Mouse (Mus musculus) midbrain, embryonic 12.5 days (tissue): ENCODE results near the gene Nod2. TPM values are rescaled to one million over a fixed set of nuclear protein-coding genes. Genes with fewer than 3 reads are reported as not detected.
A peak's percentile ranks its signal among the peaks of the same experiment; 100 is the strongest.

Experiments used
- ATAC-seq: fragments of 200-750 bp; cut with Nextera tagmentation; 2 replicates; pipeline ENCODE4 v1.8.0; 2017; ENCODE audit warnings: low read depth, moderate TSS enrichment, moderate library complexity; ENCODE audit not compliant: low FRiP score
- H3K27ac ChIP-seq: fragments of 300-500 bp; sonication (generic); replicated peaks from 2 replicates; pipeline ENCODE4 v1.5.1; 2016; ENCODE audit warnings: mild to moderate bottlenecking
- H3K27me3 ChIP-seq: fragments of 300-500 bp; sonication (generic); 2 replicates; pipeline ENCODE4 v1.6.1; 2016; ENCODE audit warnings: mild to moderate bottlenecking
- H3K36me3 ChIP-seq: fragments of 300-500 bp; sonication (generic); 2 replicates; pipeline ENCODE4 v1.6.1; 2016
- H3K4me1 ChIP-seq: fragments of 300-500 bp; sonication (generic); 2 replicates; pipeline ENCODE4 v1.6.1; 2016
- H3K4me2 ChIP-seq: fragments of 300-500 bp; sonication (generic); replicated peaks from 2 replicates; pipeline ENCODE4 v1.6.1; 2016; ENCODE audit warnings: mild to moderate bottlenecking, moderate library complexity
- H3K4me3 ChIP-seq: fragments of 300-500 bp; sonication (generic); 2 replicates; pipeline ENCODE4 v1.5.1; 2016; ENCODE audit warnings: mild to moderate bottlenecking
- H3K9ac ChIP-seq: fragments of 300-500 bp; sonication (generic); replicated peaks from 2 replicates; pipeline ENCODE4 v1.6.1; 2016; ENCODE audit warnings: mild to moderate bottlenecking, moderate library complexity
- H3K9me3 ChIP-seq: fragments of 300-500 bp; sonication (generic); 2 replicates; pipeline ENCODE4 v1.6.1; 2016; ENCODE audit warnings: mild to moderate bottlenecking
- WGBS: fragments of 180-500 bp; shearing (Covaris S2); methylation state at CpG from one replicate; pipeline ENCODE4 v1.1.7; 2016; 5-methylcytosine and 5-hydroxymethylcytosine counted together
- polyA plus RNA-seq: library from polyadenylated mRNA; unstranded; fragments of >200 nt; fragmentation: Nextera tagmentation; extraction: Ambion mirVana; gene quantifications from 2 replicates; pipeline ENCODE4 v1.2.1, GENCODE M21; 2016

The Nod2 gene
- polyA plus RNA-seq, 1 experiment from 2014 or later, result 0.22 TPM

GRCm38 (mm10) chr8:88664947-88665346, 17.8 kb downstream of the Nod2 start:
- H3K9me3 ChIP-seq, result no peaks in the 10 kb centered on the region
- no peak overlapping the region for H3K4me3 ChIP-seq
- no peak overlapping the region for H3K9ac ChIP-seq
- no peaks in the 10 kb centered on the region for H3K36me3 ChIP-seq
- H3K27me3 ChIP-seq, result no peaks in the 10 kb centered on the region
- no peak for ATAC-seq
- no peak overlapping the region for H3K27ac ChIP-seq
- H3K4me1 ChIP-seq, result peaks cover 18% of the 10 kb centered on the region
- 91% methylated on average over 19 of the region's 19 CpGs for WGBS
- no peak overlapping the region for H3K4me2 ChIP-seq

GRCm38 (mm10) chr8:88666435-88666834, 19.3 kb downstream of the Nod2 start:
- Histone ChIP-seq H3K36me3 (no peaks in the 10 kb centered on the region), H3K4me3 (no peak overlapping the region), H3K4me2 (no peak overlapping the region), H3K27ac (no peak overlapping the region), H3K27me3 (no peaks in the 10 kb centered on the region), H3K9me3 (no peaks in the 10 kb centered on the region), H3K4me1 (peaks cover 18% of the 10 kb centered on the region), H3K9ac (no peak overlapping the region)
- ATAC-seq, result no peak
- 83% methylated on average over 1 of the region's 1 CpGs for WGBS

- Histone ChIP-seq H3K4me1 (peaks cover 18% of the 10 kb centered on the region), H3K27me3 (no peaks in the 10 kb centered on the region), H3K9me3 (no peaks in the 10 kb centered on the region), H3K4me2 (peak overlapping the region; percentile 12; the same call in 1 of the 2 replicates), H3K36me3 (no peaks in the 10 kb centered on the region), H3K4me3 (no peak overlapping the region), H3K9ac (no peak overlapping the region), H3K27ac (peak overlapping the region; percentile 65)
- ATAC-seq, result no peak
- WGBS, result 50% methylated on average over 14 of the region's 14 CpGs
Observed at GRCm38 (mm10) chr8:88668400-88669086, 21.4 kb downstream of the Nod2 start.

GRCm38 (mm10) chr8:88670782-88671181, 23.7 kb downstream of the Nod2 start:
- 81% methylated on average over 6 of the region's 6 CpGs for WGBS
- ATAC-seq, result no peak
- Histone ChIP-seq H3K9ac (no peak overlapping the region), H3K27me3 (no peaks in the 10 kb centered on the region), H3K4me2 (no peak overlapping the region), H3K4me1 (peaks cover 15% of the 10 kb centered on the region), H3K27ac (no peak overlapping the region), H3K9me3 (no peaks in the 10 kb centered on the region), H3K4me3 (no peak overlapping the region), H3K36me3 (no peaks in the 10 kb centered on the region)

- H3K27ac ChIP-seq, result no peak overlapping the region
- peaks cover 15% of the 10 kb centered on the region for H3K4me1 ChIP-seq
- H3K4me3 ChIP-seq, result no peak overlapping the region
- H3K36me3 ChIP-seq, result no peaks in the 10 kb centered on the region
- no peaks in the 10 kb centered on the region for H3K9me3 ChIP-seq
- H3K9ac ChIP-seq, result no peak overlapping the region
- ATAC-seq, result no peak
- no peaks in the 10 kb centered on the region for H3K27me3 ChIP-seq
- 91% methylated on average over 10 of the region's 10 CpGs for WGBS
- no peak overlapping the region for H3K4me2 ChIP-seq
Observed at GRCm38 (mm10) chr8:88671575-88671974, 24.5 kb downstream of the Nod2 start.

GRCm38 (mm10) chr8:88673859-88674258, 26.7 kb downstream of the Nod2 start:
- 86% methylated on average over 5 of the region's 5 CpGs for WGBS
- Histone ChIP-seq H3K4me2 (no peak overlapping the region), H3K4me1 (peaks cover 4% of the 10 kb centered on the region), H3K36me3 (no peaks in the 10 kb centered on the region), H3K27ac (no peak overlapping the region), H3K9ac (no peak overlapping the region), H3K27me3 (no peaks in the 10 kb centered on the region), H3K4me3 (no peak overlapping the region), H3K9me3 (no peaks in the 10 kb centered on the region)
- ATAC-seq, result no peak

- Histone ChIP-seq H3K27me3 (no peaks in the 10 kb centered on the region), H3K9me3 (no peaks in the 10 kb centered on the region), H3K4me1 (no peaks in the 10 kb centered on the region), H3K9ac (no peak overlapping the region), H3K27ac (no peak overlapping the region), H3K4me2 (no peak overlapping the region), H3K36me3 (no peaks in the 10 kb centered on the region), H3K4me3 (no peak overlapping the region)
- WGBS, result 86% methylated on average over 12 of the region's 12 CpGs
- ATAC-seq, result no peak
Observed at GRCm38 (mm10) chr8:88675372-88676165, 28.5 kb downstream of the Nod2 start.

GRCm38 (mm10) chr8:88677071-88677470, 30.0 kb downstream of the Nod2 start:
- H3K36me3 ChIP-seq, result no peaks in the 10 kb centered on the region
- H3K27me3 ChIP-seq, result no peaks in the 10 kb centered on the region
- no peaks in the 10 kb centered on the region for H3K4me1 ChIP-seq
- H3K9ac ChIP-seq, result no peak overlapping the region
- no peak overlapping the region for H3K4me3 ChIP-seq
- H3K4me2 ChIP-seq, result no peak overlapping the region
- no peaks in the 10 kb centered on the region for H3K9me3 ChIP-seq
- H3K27ac ChIP-seq, result no peak overlapping the region
- 85% methylated on average over 8 of the region's 8 CpGs for WGBS
- ATAC-seq, result no peak

- Histone ChIP-seq H3K9me3 (no peaks in the 10 kb centered on the region), H3K27me3 (no peaks in the 10 kb centered on the region), H3K4me2 (no peak overlapping the region), H3K9ac (no peak overlapping the region), H3K4me1 (no peaks in the 10 kb centered on the region), H3K36me3 (no peaks in the 10 kb centered on the region), H3K4me3 (no peak overlapping the region), H3K27ac (no peak overlapping the region)
- 87% methylated on average over 2 of the region's 2 CpGs for WGBS
- no peak for ATAC-seq
Observed at GRCm38 (mm10) chr8:88680566-88680965, 33.5 kb downstream of the Nod2 start.

- Histone ChIP-seq H3K36me3 (no peaks in the 10 kb centered on the region), H3K27ac (no peak overlapping the region), H3K9ac (no peak overlapping the region), H3K4me2 (no peak overlapping the region), H3K27me3 (no peaks in the 10 kb centered on the region), H3K4me3 (no peak overlapping the region), H3K9me3 (no peaks in the 10 kb centered on the region), H3K4me1 (no peaks in the 10 kb centered on the region)
- no peak for ATAC-seq
- 92% methylated on average over 8 of the region's 8 CpGs for WGBS
Observed at GRCm38 (mm10) chr8:88681046-88681445, 33.9 kb downstream of the Nod2 start.

- WGBS, result 87% methylated on average over 7 of the region's 7 CpGs
- no peak for ATAC-seq
- H3K4me3 ChIP-seq, result no peak overlapping the region
- no peaks in the 10 kb centered on the region for H3K9me3 ChIP-seq
- no peak overlapping the region for H3K9ac ChIP-seq
- no peak overlapping the region for H3K4me2 ChIP-seq
- H3K36me3 ChIP-seq, result no peaks in the 10 kb centered on the region
- H3K4me1 ChIP-seq, result no peaks in the 10 kb centered on the region
- no peak overlapping the region for H3K27ac ChIP-seq
- no peaks in the 10 kb centered on the region for H3K27me3 ChIP-seq
Observed at GRCm38 (mm10) chr8:88683656-88684289, 36.7 kb downstream of the Nod2 start.

GRCm38 (mm10) chr8:88686226-88686905, 39.3 kb downstream of the Nod2 start:
- 73% methylated on average over 9 of the region's 9 CpGs for WGBS
- no peaks in the 10 kb centered on the region for H3K27me3 ChIP-seq
- no peak overlapping the region for H3K4me2 ChIP-seq
- no peak overlapping the region for H3K27ac ChIP-seq
- ATAC-seq, result no peak
- H3K36me3 ChIP-seq, result no peaks in the 10 kb centered on the region
- H3K9me3 ChIP-seq, result no peaks in the 10 kb centered on the region
- H3K9ac ChIP-seq, result no peak overlapping the region
- no peak overlapping the region for H3K4me3 ChIP-seq
- no peaks in the 10 kb centered on the region for H3K4me1 ChIP-seq
